Mouse (Mus musculus) spleen, postnatal 14 days (tissue): ENCODE data around the gene Umodl1.
A peak's percentile ranks its signal among the peaks of the same experiment; 100 is the strongest.

Source experiments
- DNase-seq, 2 experiments: peaks; one replicate each; pipeline ENCODE4 v3.0.0; 2021 to 2022; ENCODE audit warnings: low spot score in 2 of 2

Gene Umodl1

GRCm38 (mm10) chr17:30954340-30954739 is at the start of gene Umodl1:
Gene Umodl1, plus strand, starts transcription at chr17:30954640.
- no peak for DNase-seq

DNA sequence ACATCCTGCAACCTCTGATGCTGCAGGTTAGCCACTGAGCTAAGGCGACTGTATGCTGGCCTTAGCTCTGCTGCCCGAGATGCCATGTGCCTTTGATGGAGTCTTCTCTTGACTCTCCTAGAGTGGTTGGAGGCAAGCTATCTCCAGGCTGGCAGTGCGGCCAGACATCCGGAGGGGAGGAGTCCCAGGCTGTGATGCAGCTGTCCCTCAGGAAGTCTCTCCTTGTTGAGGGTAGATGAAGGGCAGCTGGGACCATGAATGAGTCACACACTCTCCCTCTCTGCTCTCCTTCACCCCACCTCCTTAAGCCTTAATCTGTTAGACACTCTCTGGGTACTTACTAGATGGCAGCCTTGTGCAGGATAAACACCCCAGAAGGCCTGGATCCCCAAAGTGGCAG is 46.9 kb upstream of the Umodl1 start:
- DNase-seq: no peak

GRCm38 (mm10) chr17:30910866-30911731 is 43.3 kb upstream of the Umodl1 start:
- DNase-seq: no peak

- no peak for DNase-seq
Observed at GRCm38 (mm10) chr17:30911732-30912088, 42.7 kb upstream of the Umodl1 start.

GRCm38 (mm10) chr17:30912536-30912935 is 41.9 kb upstream of the Umodl1 start:
- DNase-seq: no peak

- DNase-seq: no peak
Observed at GRCm38 (mm10) chr17:30914264-30914663, 40.2 kb upstream of the Umodl1 start.

DNA sequence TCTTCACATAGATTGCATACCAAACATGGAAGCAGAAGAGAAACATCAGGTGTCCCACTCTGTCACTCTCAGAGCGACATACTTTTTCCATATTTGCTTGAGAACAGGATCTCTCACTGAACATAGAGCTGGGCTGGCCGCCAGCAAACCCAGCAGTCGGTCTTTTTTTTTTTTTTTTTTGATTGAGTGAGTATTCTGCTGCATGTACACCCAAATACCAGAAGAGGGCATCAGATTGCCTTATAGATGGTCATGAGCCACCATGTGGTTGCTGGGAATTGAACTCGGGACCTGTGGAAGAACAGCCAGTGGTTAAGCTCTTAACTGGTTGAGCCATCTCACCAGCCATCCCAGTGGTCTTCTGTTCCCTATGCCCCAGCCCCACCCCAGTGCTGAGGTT is 30.9 kb upstream of the Umodl1 start:
- no peak for DNase-seq

GRCm38 (mm10) chr17:30930827-30931226 is 23.6 kb upstream of the Umodl1 start:
- no peak for DNase-seq

- no peak for DNase-seq
Observed at GRCm38 (mm10) chr17:30932836-30933235, 21.6 kb upstream of the Umodl1 start.

DNA sequence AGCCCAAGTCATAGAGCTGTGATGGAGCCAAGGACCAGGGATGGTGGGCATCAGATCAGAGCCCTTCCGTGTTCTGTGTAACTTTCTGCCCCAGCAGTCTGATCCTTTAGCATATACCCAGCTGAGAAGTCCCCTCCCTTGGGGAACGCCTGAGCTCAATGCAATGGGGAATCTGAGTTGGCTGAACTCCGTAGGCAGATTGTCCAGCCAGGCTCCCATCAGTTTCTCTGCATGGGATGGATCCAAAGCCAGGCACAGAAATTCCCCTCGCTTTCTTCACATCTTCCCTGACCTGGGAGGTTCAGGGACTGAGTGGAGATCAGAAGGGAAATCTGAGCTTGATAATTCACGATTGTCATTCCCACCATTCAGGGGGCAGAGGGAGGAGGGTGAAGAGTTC is 19.1 kb upstream of the Umodl1 start:
- no peak for DNase-seq

- no peak for DNase-seq
Observed at GRCm38 (mm10) chr17:30938554-30938953, 15.9 kb upstream of the Umodl1 start.

- no peak for DNase-seq
Observed at GRCm38 (mm10) chr17:30948382-30948781, 6.1 kb upstream of the Umodl1 start.

GRCm38 (mm10) chr17:30950780-30951179 is 3.7 kb upstream of the Umodl1 start:
- peak in 1 of 2 experiments; percentile 56 for DNase-seq

- no peak for DNase-seq
Observed at GRCm38 (mm10) chr17:30951600-30951999, 2.8 kb upstream of the Umodl1 start.

DNA sequence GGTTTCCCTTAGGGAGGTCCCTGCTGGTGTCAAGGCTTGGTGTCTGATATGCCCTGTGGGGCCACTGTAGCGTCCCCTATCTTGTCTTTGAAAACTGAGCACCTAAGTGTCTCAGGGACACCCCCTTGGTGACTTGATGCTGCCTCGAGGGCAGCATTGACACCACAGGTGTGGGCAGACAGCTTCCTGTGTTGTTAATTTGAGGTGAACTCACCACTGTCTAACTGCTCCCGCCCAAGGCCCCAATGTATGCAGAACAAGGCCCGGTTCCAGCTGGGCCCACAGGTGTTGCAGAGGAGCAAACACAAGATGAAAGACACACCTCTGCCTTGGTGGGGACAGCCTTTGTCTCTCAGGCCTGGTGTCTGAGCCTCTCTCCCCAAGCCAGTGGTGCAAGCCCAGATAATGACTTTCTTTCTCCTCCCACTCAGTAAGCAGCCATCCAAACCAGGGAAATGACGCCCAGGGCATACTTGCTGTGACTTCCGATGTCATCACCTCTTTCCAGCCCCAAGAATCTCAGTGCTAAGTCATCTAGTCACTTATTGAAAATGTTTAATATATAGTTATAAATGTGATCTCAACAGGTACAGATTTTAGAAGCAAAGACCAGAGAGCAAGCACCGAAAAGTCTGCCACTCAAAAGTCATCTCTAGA is 7.6 kb downstream of the Umodl1 start:
- DNase-seq: no peak

- no peak for DNase-seq
Observed at GRCm38 (mm10) chr17:30962880-30963279, 8.4 kb downstream of the Umodl1 start.

- DNase-seq: no peak
Observed at GRCm38 (mm10) chr17:30969983-30970382, 15.5 kb downstream of the Umodl1 start.

DNA sequence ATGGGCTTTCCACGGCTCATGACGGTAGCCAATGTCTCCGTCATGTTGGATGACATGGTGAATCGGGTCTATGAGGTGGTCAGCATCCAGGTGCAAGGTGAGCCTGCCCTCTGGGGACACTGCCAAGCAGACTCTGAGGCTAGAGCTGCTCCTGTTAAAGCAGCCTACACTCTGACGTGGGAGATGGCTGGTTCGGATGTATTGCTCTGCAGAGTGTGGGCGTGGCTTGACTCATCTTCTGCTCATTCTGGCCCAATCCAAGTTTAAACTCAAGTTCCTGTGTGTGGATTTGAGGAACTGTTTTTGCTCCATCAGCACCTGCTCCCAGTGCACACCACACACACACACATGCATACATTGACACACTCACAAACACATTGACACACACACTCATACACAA is 17.4 kb downstream of the Umodl1 start:
- no peak for DNase-seq

DNA sequence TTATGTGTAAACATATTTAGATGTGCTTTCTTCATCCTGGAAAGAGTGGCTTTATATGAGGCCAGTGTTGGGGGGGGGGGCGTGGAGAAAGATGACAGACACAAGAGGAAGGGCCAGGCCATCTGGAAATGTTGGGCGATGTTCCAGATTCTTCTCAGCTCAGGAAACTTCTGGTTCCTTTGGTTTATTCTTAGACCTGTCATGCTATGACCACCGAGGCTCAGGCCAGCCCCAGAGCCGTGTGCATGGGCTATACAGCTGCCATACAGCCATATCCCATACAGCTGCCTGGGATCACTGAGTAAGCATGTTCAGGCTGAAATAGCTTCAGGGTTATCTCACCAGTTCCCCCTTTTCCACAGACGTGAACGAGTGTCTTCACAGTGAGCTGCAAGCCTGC is 18.9 kb downstream of the Umodl1 start:
- no peak for DNase-seq

GRCm38 (mm10) chr17:30977290-30977689 is 22.9 kb downstream of the Umodl1 start:
- DNase-seq: no peak

- no peak for DNase-seq
Observed at GRCm38 (mm10) chr17:30978556-30978955, 24.1 kb downstream of the Umodl1 start.

DNA sequence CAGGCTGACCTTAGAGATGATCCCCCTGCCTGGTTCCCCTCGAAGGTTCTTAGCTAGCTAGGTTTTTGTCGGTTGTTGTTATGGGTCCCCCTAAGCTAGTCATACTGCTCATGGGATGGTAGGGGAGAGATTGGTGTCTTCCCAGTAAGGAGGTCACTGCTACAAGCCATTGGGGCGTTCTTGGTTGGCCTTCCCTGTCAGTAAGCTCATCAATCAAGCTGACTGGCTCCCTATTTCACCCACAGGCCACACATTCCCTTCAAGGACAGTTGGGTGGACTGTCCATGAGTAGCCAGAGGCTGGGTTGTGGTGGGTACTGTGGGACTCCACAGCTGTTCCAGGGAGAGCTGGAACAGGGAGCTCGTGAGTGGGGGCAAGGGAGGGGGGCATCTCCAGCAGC is 29.1 kb downstream of the Umodl1 start:
- DNase-seq: no peak

- no peak for DNase-seq
Observed at GRCm38 (mm10) chr17:30990254-30990653, 35.8 kb downstream of the Umodl1 start.
